In genomic region chr8:12427886-12428799, GRCm38 (mm10) we compare ENCODE assay signal across 15 mouse cellular contexts. TPM values are rescaled to one million over a fixed set of nuclear protein-coding genes. Genes with fewer than 3 reads are reported as not detected.
DNase-seq lines count a peak whose midpoint lies in the region; ATAC-seq and TF ChIP-seq lines count a peak whose summit lies in the region.
"Had no signal": no experiment of that assay in that cellular context is flagged by ENCODE, and none has a peak within 500 bp of the region (broad histone marks: within the 10 kb centered on the region; RNA-seq: fewer than 3 reads in every experiment).

No protein-coding gene starts in this region.

- H3K27ac ChIP-seq in kidney, embryonic 15.5 days: no peak overlapping the region
- H3K27ac ChIP-seq in embryonic facial prominence, embryonic 10.5 days (replicated peaks): peak overlapping the region; percentile 51; the same call in 1 of the 2 replicates
- no peak overlapping the region for H3K27ac ChIP-seq in limb, embryonic 14.5 days (replicated peaks; ENCODE audit: low read depth, low read length)
- H3K27ac ChIP-seq: liver, embryonic 14.5 days; stomach, postnatal 0 days had no signal

- H3K4me3 ChIP-seq in kidney, embryonic 15.5 days (replicated peaks): 0 out of 2 replicates have a peak overlapping the region, but pooled peaks have one; percentile 1
- H3K4me3 ChIP-seq in embryonic facial prominence, embryonic 10.5 days: 0 out of 2 replicates have a peak overlapping the region, but pooled peaks have one; percentile 16
- H3K4me3 ChIP-seq in limb, embryonic 14.5 days (replicated peaks; ENCODE audit: low read length): 0 out of 2 replicates have a peak overlapping the region, but pooled peaks have one; percentile 4
- H3K4me3 ChIP-seq: myocyte had no signal

- H3K27me3 ChIP-seq in kidney, embryonic 15.5 days: peaks cover 97% of the 10 kb centered on the region
- peaks cover 100% of the 10 kb centered on the region for H3K27me3 ChIP-seq in embryonic facial prominence, embryonic 10.5 days (replicated peaks; ENCODE audit: low read depth, poor library complexity, severe bottlenecking)
- peaks cover 81% of the 10 kb centered on the region for H3K27me3 ChIP-seq in limb, embryonic 14.5 days (ENCODE audit: control insufficient read depth, insufficient read depth, low read length)

- 20% methylated on average over 26 of the region's 26 CpGs for WGBS in kidney, embryonic 15.5 days
- WGBS in embryonic facial prominence, embryonic 10.5 days: 28% methylated on average over 26 of the region's 26 CpGs
- WGBS in limb, embryonic 14.5 days: 18% methylated on average over 26 of the region's 26 CpGs

- no peaks in the 10 kb centered on the region for H3K9me3 ChIP-seq in kidney, embryonic 15.5 days (replicated peaks)
- no peaks in the 10 kb centered on the region for H3K9me3 ChIP-seq in embryonic facial prominence, embryonic 10.5 days
- no peaks in the 10 kb centered on the region for H3K9me3 ChIP-seq in limb, embryonic 14.5 days (ENCODE audit: control insufficient read depth, low read length)

- no peak for TF ChIP-seq POLR2A in limb, embryonic 14.5 days (IDR thresholded peaks at IDR 0.05; ENCODE audit: borderline replicate concordance, extremely low read depth, insufficient read depth, insufficient read length)

- peaks cover 36% of the 10 kb centered on the region for H3K4me1 ChIP-seq in kidney, embryonic 15.5 days
- peaks cover 46% of the 10 kb centered on the region for H3K4me1 ChIP-seq in embryonic facial prominence, embryonic 10.5 days
- peaks cover 16% of the 10 kb centered on the region; the same call in 1 of the 2 replicates for H3K4me1 ChIP-seq in limb, embryonic 14.5 days (ENCODE audit: control insufficient read depth, insufficient read depth, low read length)

- H3K36me3 ChIP-seq in kidney, embryonic 15.5 days: no peaks in the 10 kb centered on the region
- H3K36me3 ChIP-seq in embryonic facial prominence, embryonic 10.5 days (replicated peaks): no peaks in the 10 kb centered on the region
- no peaks in the 10 kb centered on the region for H3K36me3 ChIP-seq in limb, embryonic 14.5 days (ENCODE audit: control insufficient read depth, insufficient read depth, low read length)

- DNase-seq in kidney, adult 8-10 months: no peak
- peak; percentile 66 for DNase-seq in R1 (ENCODE audit: low read depth, low spot score)
- DNase-seq in embryonic facial prominence, embryonic 10.5 days (ENCODE audit: low spot score): peak; percentile 36
- no peak for DNase-seq in limb, embryonic 14.5 days (ENCODE audit: low spot score)
- no peak for DNase-seq in frontal cortex, postnatal 10 days (ENCODE audit: low spot score in 2 of 2)
- DNase-seq in thymus, adult 18-20 months: no peak
- DNase-seq in cerebellum, postnatal 10 days: no peak
- DNase-seq: cerebellum, postnatal 14 days; kidney, postnatal 14 days; layer of hippocampus, postnatal 36 days; lung, postnatal 36 days had no signal

- H3K4me2 ChIP-seq in kidney, embryonic 15.5 days: peak overlapping the region; percentile 30
- H3K4me2 ChIP-seq in limb, embryonic 14.5 days (replicated peaks; ENCODE audit: low read depth, low read length, severe bottlenecking): 0 out of 2 replicates have a peak overlapping the region, but pooled peaks have one; percentile 15

- H3K9ac ChIP-seq in kidney, embryonic 15.5 days: no peak overlapping the region
- no peak overlapping the region for H3K9ac ChIP-seq in limb, embryonic 14.5 days (ENCODE audit: low read depth, low read length, severe bottlenecking)
- H3K9ac ChIP-seq: liver, embryonic 14.5 days had no signal

- no peak for ATAC-seq in kidney, embryonic 15.5 days (replicated peaks; ENCODE audit: low FRiP score)
- ATAC-seq in limb, embryonic 14.5 days (ENCODE audit: low FRiP score, low read depth): no peak

RNA-seq across cellular contexts. Expression of gene Sox1, which starts 33.0 kb away (rescaled TPM):
- polyA plus RNA-seq in kidney, embryonic 15.5 days (2015; fragmentation: Nextera tagmentation; extraction: Ambion mirVana): not detected in 2 replicates
- 1.0 and 1.1 TPM in 2 replicates for polyA plus RNA-seq in embryonic facial prominence, embryonic 10.5 days (2016; fragmentation: Nextera tagmentation; extraction: Ambion mirVana)
- 0.05 and 0.13 TPM in 2 replicates for polyA plus RNA-seq in limb, embryonic 14.5 days (2012; rRNA removed)
- not detected in 2 replicates for polyA plus RNA-seq in limb, embryonic 14.5 days (2014; fragmentation: Nextera tagmentation; extraction: Ambion mirVana)
- polyA plus RNA-seq: liver, embryonic 14.5 days; myocyte; stomach, postnatal 0 days had no signal

Comparison
In these comparisons a context has a peak if more than half of its experiments do, and no peak if none do; other contexts are left out.
1. DNase-seq: peak in R1 (single experiment) and embryonic facial prominence, embryonic 10.5 days (single experiment); none in kidney, adult 8-10 months (0 of 2), limb, embryonic 14.5 days (single experiment), frontal cortex, postnatal 10 days (0 of 2), thymus, adult 18-20 months (0 of 2) and cerebellum, postnatal 10 days (0 of 2).
2. Peak in every context shown above with its lines, with median percentiles within 50 percentile points of each other: H3K4me3 ChIP-seq.